Mouse (Mus musculus) midbrain, embryonic 16.5 days (tissue): Measurements from ENCODE around the gene Tsen34. TPM values are rescaled to one million over a fixed set of nuclear protein-coding genes. Genes with fewer than 3 reads are reported as not detected.

Experiments used
- ATAC-seq: fragments of 200-750 bp; cut with Nextera tagmentation; 2 replicates; pipeline ENCODE4 v1.8.0; 2017; ENCODE audit warnings: moderate TSS enrichment
- H3K27ac ChIP-seq: fragments of 300-500 bp; sonication (generic); 2 replicates; pipeline ENCODE4 v1.5.1; 2014; ENCODE audit warnings: mild to moderate bottlenecking, low read length, mixed read lengths
- H3K27me3 ChIP-seq: fragments of 300-500 bp; sonication (generic); 2 replicates; pipeline ENCODE4 v1.6.1; 2014; ENCODE audit warnings: low read depth, low read length, mixed read lengths; ENCODE audit not compliant: control insufficient read depth, insufficient read depth
- H3K36me3 ChIP-seq: fragments of 300-500 bp; sonication (generic); 2 replicates; pipeline ENCODE4 v1.6.1; 2014; ENCODE audit warnings: mild to moderate bottlenecking, low read length, moderate library complexity, mixed read lengths; ENCODE audit not compliant: control insufficient read depth, insufficient read depth
- H3K4me1 ChIP-seq: fragments of 300-500 bp; sonication (generic); 2 replicates; pipeline ENCODE4 v1.6.1; 2014; ENCODE audit warnings: mild to moderate bottlenecking, low read length, mixed read lengths; ENCODE audit not compliant: control insufficient read depth, insufficient read depth
- H3K4me2 ChIP-seq: fragments of 300-500 bp; sonication (generic); 2 replicates; pipeline ENCODE4 v1.6.1; 2014; ENCODE audit warnings: mild to moderate bottlenecking, low read length, mixed read lengths
- H3K4me3 ChIP-seq: fragments of 300-500 bp; sonication (generic); 2 replicates; pipeline ENCODE4 v1.5.1; 2014; ENCODE audit warnings: low read depth, mild to moderate bottlenecking, low read length, moderate library complexity, mixed read lengths
- H3K9ac ChIP-seq: fragments of 300-500 bp; sonication (generic); 2 replicates; pipeline ENCODE4 v1.6.1; 2014; ENCODE audit warnings: low read depth, low read length, mixed read lengths
- H3K9me3 ChIP-seq: fragments of 300-500 bp; sonication (generic); replicated peaks from 2 replicates; pipeline ENCODE4 v1.6.1; 2014; ENCODE audit warnings: mild to moderate bottlenecking, low read length, mixed read lengths; ENCODE audit not compliant: control insufficient read depth, poor library complexity, severe bottlenecking
- WGBS: fragments of 180-500 bp; shearing (Covaris S2); extraction: QIAGEN DNeasy Blood & Tissue Kit; methylation state at CpG from one replicate; pipeline ENCODE4 v1.1.7; 2014; 5-methylcytosine and 5-hydroxymethylcytosine counted together
- polyA plus RNA-seq: library from polyadenylated mRNA; unstranded; fragments of >200 nt; fragmentation: Nextera tagmentation; extraction: Ambion mirVana; gene quantifications from 2 replicates; pipeline ENCODE4 v1.2.1, GENCODE M21; 2015

Tsen34 gene
- polyA plus RNA-seq = 262 and 285 TPM in 2 replicates

GRCm38 (mm10) chr7:3692382-3692986 lies at the start of gene Tsen34:
TSS of gene Tsen34 (plus strand) at chr7:3692863.
- peaks cover 17% of the 10 kb centered on the region for H3K36me3 ChIP-seq
- H3K4me2 ChIP-seq = peak within 1 kb of the TSS; percentile 86
- 0% methylated on average over 49 of the region's 49 CpGs for whole genome bisulfite sequencing
- H3K27ac ChIP-seq = peak within 1 kb of the TSS; percentile 96
- peaks cover 32% of the 10 kb centered on the region for H3K4me1 ChIP-seq
- H3K4me3 ChIP-seq = peak within 1 kb of the TSS; percentile 85
- peak; percentile 79 for ATAC-seq
- no peaks in the 10 kb centered on the region for H3K9me3 ChIP-seq
- peak within 1 kb of the TSS; percentile 99 for H3K9ac ChIP-seq
- no peaks in the 10 kb centered on the region for H3K27me3 ChIP-seq

- no peak overlapping the region for H3K27ac ChIP-seq
- ATAC-seq = no peak
- H3K4me1 ChIP-seq = peaks cover 29% of the 10 kb centered on the region
- H3K36me3 ChIP-seq = peaks cover 16% of the 10 kb centered on the region
- H3K4me3 ChIP-seq = no peak overlapping the region; the same call in 1 of the 2 replicates
- H3K9me3 ChIP-seq = no peaks in the 10 kb centered on the region
- no peaks in the 10 kb centered on the region for H3K27me3 ChIP-seq
- no peak overlapping the region for H3K4me2 ChIP-seq
- no peak overlapping the region for H3K9ac ChIP-seq
- 76% methylated on average over 5 of the region's 5 CpGs for WGBS
Observed at GRCm38 (mm10) chr7:3643412-3643811, 49.3 kb upstream of the Tsen34 start.

GRCm38 (mm10) chr7:3643843-3644242 lies 48.8 kb upstream of the Tsen34 start:
- peaks cover 12% of the 10 kb centered on the region for H3K36me3 ChIP-seq
- H3K9me3 ChIP-seq = no peaks in the 10 kb centered on the region
- H3K4me1 ChIP-seq = peaks cover 33% of the 10 kb centered on the region
- no peak for ATAC-seq
- no peaks in the 10 kb centered on the region for H3K27me3 ChIP-seq
- H3K9ac ChIP-seq = peak overlapping the region; percentile 39; the same call in 1 of the 2 replicates
- H3K4me3 ChIP-seq = peak overlapping the region; percentile 43
- WGBS = 25% methylated on average over 9 of the region's 9 CpGs
- no peak overlapping the region; the same call in 1 of the 2 replicates for H3K27ac ChIP-seq
- H3K4me2 ChIP-seq = peak overlapping the region; percentile 70

GRCm38 (mm10) chr7:3644348-3644671 lies 48.4 kb upstream of the Tsen34 start:
- Histone ChIP-seq H3K4me3 (peak overlapping the region; percentile 43), H3K4me2 (peak overlapping the region; percentile 70), H3K9ac (peak overlapping the region; percentile 39), H3K4me1 (peaks cover 37% of the 10 kb centered on the region), H3K27me3 (no peaks in the 10 kb centered on the region), H3K36me3 (peaks cover 11% of the 10 kb centered on the region), H3K9me3 (no peaks in the 10 kb centered on the region), H3K27ac (peak overlapping the region; percentile 64)
- WGBS = 1% methylated on average over 11 of the region's 11 CpGs
- ATAC-seq = peak; percentile 0; the same call in 1 of the 2 replicates

- ATAC-seq = peak; percentile 98
- peaks cover 7% of the 10 kb centered on the region for H3K36me3 ChIP-seq
- no peaks in the 10 kb centered on the region for H3K27me3 ChIP-seq
- H3K4me2 ChIP-seq = peak within 1 kb of the TSS; percentile 76
- H3K27ac ChIP-seq = peak within 1 kb of the TSS; percentile 94
- H3K9ac ChIP-seq = peak within 1 kb of the TSS; percentile 96
- H3K9me3 ChIP-seq = no peaks in the 10 kb centered on the region
- peak within 1 kb of the TSS; percentile 95 for H3K4me3 ChIP-seq
- peaks cover 37% of the 10 kb centered on the region for H3K4me1 ChIP-seq
- under 1% methylated on average over 51 of the region's 58 CpGs for WGBS
Observed at GRCm38 (mm10) chr7:3644672-3645487, 47.8 kb upstream of the Tsen34 start, which contains the start of gene Cnot3. TSS of gene Cnot3 (plus strand) at chr7:3645268.

- ATAC-seq = peak; percentile 6
- Histone ChIP-seq H3K4me3 (peak overlapping the region; percentile 95), H3K4me1 (peaks cover 37% of the 10 kb centered on the region), H3K4me2 (peak overlapping the region; percentile 76), H3K9ac (peak overlapping the region; percentile 96), H3K27ac (peak overlapping the region; percentile 94), H3K9me3 (no peaks in the 10 kb centered on the region), H3K36me3 (peaks cover 5% of the 10 kb centered on the region), H3K27me3 (no peaks in the 10 kb centered on the region)
- 0% methylated on average over 53 of the region's 58 CpGs for WGBS
Observed at GRCm38 (mm10) chr7:3645488-3646025, 47.1 kb upstream of the Tsen34 start.

GRCm38 (mm10) chr7:3646188-3646587 lies 46.5 kb upstream of the Tsen34 start:
- Histone ChIP-seq H3K27ac (peak overlapping the region; percentile 94; the same call in 1 of the 2 replicates), H3K9me3 (no peaks in the 10 kb centered on the region), H3K4me2 (peak overlapping the region; percentile 76), H3K4me3 (peak overlapping the region; percentile 95), H3K27me3 (no peaks in the 10 kb centered on the region), H3K36me3 (peaks cover 6% of the 10 kb centered on the region), H3K4me1 (peaks cover 37% of the 10 kb centered on the region), H3K9ac (peak overlapping the region; percentile 96)
- 27% methylated on average over 9 of the region's 9 CpGs for WGBS
- ATAC-seq = no peak

- H3K27ac ChIP-seq = no peak overlapping the region
- WGBS = 69% methylated on average over 4 of the region's 4 CpGs
Observed at GRCm38 (mm10) chr7:3646641-3647040, 46.0 kb upstream of the Tsen34 start.

More at GRCm38 (mm10) chr7:3646641-3647040, 46.0 kb upstream of the Tsen34 start:
- Histone ChIP-seq H3K9ac (peak overlapping the region; percentile 96), H3K27me3 (no peaks in the 10 kb centered on the region), H3K9me3 (no peaks in the 10 kb centered on the region), H3K4me1 (peaks cover 37% of the 10 kb centered on the region), H3K36me3 (peaks cover 11% of the 10 kb centered on the region), H3K4me3 (peak overlapping the region; percentile 95), H3K4me2 (peak overlapping the region; percentile 76)
- ATAC-seq = no peak
